Mouse (Mus musculus) spleen, postnatal 14 days (tissue): Measurements from ENCODE around the gene Slc22a7.
A peak's percentile ranks its signal among the peaks of the same experiment; 100 is the strongest.

Experiments used
- DNase-seq, 2 experiments: peaks; one replicate each; pipeline ENCODE4 v3.0.0; 2021 to 2022; ENCODE audit warnings: low spot score in 2 of 2

Slc22a7 gene

GRCm38 (mm10) chr17:46438298-46438873 lies at the start of gene Slc22a7:
TSS of gene Slc22a7 (minus strand) at chr17:46438457.
- no peak for DNase-seq

- no peak for DNase-seq
Measured at GRCm38 (mm10) chr17:46487431-46487830, 49.2 kb upstream of the Slc22a7 start, which contains the start of gene Ttbk1. TSS of gene Ttbk1 (minus strand) at chr17:46487675.

GRCm38 (mm10) chr17:46486995-46487394 lies 48.7 kb upstream of the Slc22a7 start:
- DNase-seq = no peak

- no peak for DNase-seq
Measured at GRCm38 (mm10) chr17:46484461-46484875, 46.2 kb upstream of the Slc22a7 start.

- no peak for DNase-seq
Measured at GRCm38 (mm10) chr17:46484021-46484431, 45.8 kb upstream of the Slc22a7 start.

GRCm38 (mm10) chr17:46483561-46484001 lies 45.3 kb upstream of the Slc22a7 start:
- DNase-seq = no peak

GRCm38 (mm10) chr17:46477286-46477685 lies 39.0 kb upstream of the Slc22a7 start:
- DNase-seq = no peak

GRCm38 (mm10) chr17:46476601-46477000 lies 38.3 kb upstream of the Slc22a7 start:
- no peak for DNase-seq

- no peak for DNase-seq
Measured at GRCm38 (mm10) chr17:46467830-46468229, 29.6 kb upstream of the Slc22a7 start.

GRCm38 (mm10) chr17:46462226-46462625 lies 24.0 kb upstream of the Slc22a7 start:
- DNase-seq = no peak

- DNase-seq = no peak
Measured at GRCm38 (mm10) chr17:46461347-46461746, 23.1 kb upstream of the Slc22a7 start.

- DNase-seq = no peak
Measured at GRCm38 (mm10) chr17:46460673-46461072, 22.4 kb upstream of the Slc22a7 start.

GRCm38 (mm10) chr17:46458439-46458838 lies 20.2 kb upstream of the Slc22a7 start:
- DNase-seq = no peak

- peak in 1 of 2 experiments; percentile 40 for DNase-seq
Measured at GRCm38 (mm10) chr17:46457791-46458190, 19.5 kb upstream of the Slc22a7 start.

- DNase-seq = no peak
Measured at GRCm38 (mm10) chr17:46455110-46455691, 16.9 kb upstream of the Slc22a7 start.

GRCm38 (mm10) chr17:46454539-46454938 lies 16.3 kb upstream of the Slc22a7 start:
- DNase-seq = no peak

- no peak for DNase-seq
Measured at GRCm38 (mm10) chr17:46453970-46454411, 15.7 kb upstream of the Slc22a7 start.

GRCm38 (mm10) chr17:46453302-46453948 lies 15.2 kb upstream of the Slc22a7 start:
- DNase-seq = no peak

- DNase-seq = no peak
Measured at GRCm38 (mm10) chr17:46452683-46453082, 14.4 kb upstream of the Slc22a7 start.

GRCm38 (mm10) chr17:46446264-46446663 lies 8.0 kb upstream of the Slc22a7 start:
- no peak for DNase-seq

GRCm38 (mm10) chr17:46444839-46445579 lies 6.8 kb upstream of the Slc22a7 start:
- DNase-seq = no peak

GRCm38 (mm10) chr17:46439176-46439575 lies 919 bp upstream of the Slc22a7 start:
- DNase-seq = no peak
